Mouse (Mus musculus): ENCODE data around the gene Clec12a. TPM values are rescaled to one million over a fixed set of nuclear protein-coding genes. Genes with fewer than 3 reads are reported as not detected.
A peak's percentile ranks its signal among the peaks of the same experiment; 100 is the strongest.

Clec12a gene
- polyA plus RNA-seq, 1 experiment = not detected

DNA sequence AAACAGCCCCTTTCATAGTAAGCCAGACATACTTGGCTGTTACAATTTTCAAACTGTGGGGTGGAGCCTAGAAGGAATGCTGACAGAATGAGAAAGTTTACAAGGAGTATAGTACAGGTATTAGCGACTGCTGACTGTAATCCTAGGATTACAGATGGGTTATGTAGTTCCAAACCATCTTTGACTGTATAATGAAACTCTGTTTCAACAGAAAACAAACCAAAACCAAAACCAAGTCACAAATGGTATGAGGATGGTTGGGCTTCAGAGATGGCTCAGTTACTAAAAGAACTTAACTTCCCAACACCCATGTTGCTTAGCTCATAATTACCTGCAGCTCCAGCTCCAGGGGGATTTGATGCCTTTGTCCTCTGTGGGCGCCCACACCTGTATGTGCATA, 26.0 kb upstream of the Clec12a start:
- TF ChIP-seq CEBPB (IDR thresholded peaks at IDR 0.05; ENCODE audit: insufficient read depth, poor library complexity, severe bottlenecking) (no peak), POLR2AphosphoS2 (IDR thresholded peaks at IDR 0.05; ENCODE audit: insufficient read length, low read depth) (no peak), TCF12 (IDR thresholded peaks at IDR 0.05; ENCODE audit: insufficient read depth, poor library complexity, severe bottlenecking) (no peak), REST (IDR thresholded peaks at IDR 0.05; ENCODE audit: insufficient read depth, insufficient read length) (no peak), USF1 (IDR thresholded peaks at IDR 0.05; ENCODE audit: low read depth) (no peak), SRF (IDR thresholded peaks at IDR 0.05; ENCODE audit: control insufficient read depth, insufficient read length, low read depth) (no peak), POLR2A (IDR thresholded peaks at IDR 0.05; ENCODE audit: insufficient read length, low read depth) (no peak), E2F4 (IDR thresholded peaks at IDR 0.05; ENCODE audit: insufficient read depth) (no peak), TCF3 (IDR thresholded peaks at IDR 0.05; ENCODE audit: insufficient read length, low read depth) (no peak), MYOG (IDR thresholded peaks at IDR 0.05; ENCODE audit: control insufficient read depth in 1 of 3, insufficient read depth in 1 of 3, insufficient read length in 2 of 3, low read depth in 2 of 3) (no peak), MAX (IDR thresholded peaks at IDR 0.05; ENCODE audit: low read depth) (no peak), MYOD1 (IDR thresholded peaks at IDR 0.05; ENCODE audit: control insufficient read depth in 1 of 3, insufficient read length in 2 of 3, low read depth in 2 of 3) (no peak)
- Histone ChIP-seq H3K79me2 (ENCODE audit: control insufficient read depth, insufficient read depth) (no peaks in the 10 kb centered on the region), H3K4me2 (ENCODE audit: low read depth) (no peak overlapping the region), H3K4me3 (no peak overlapping the region), H3ac (ENCODE audit: control insufficient read depth, insufficient read length) (no peak overlapping the region), H3K36me3 (ENCODE audit: control insufficient read depth, insufficient read depth) (no peaks in the 10 kb centered on the region), H3K27me3 (ENCODE audit: control insufficient read depth, insufficient read depth, insufficient read length) (no peaks in the 10 kb centered on the region)

DNA sequence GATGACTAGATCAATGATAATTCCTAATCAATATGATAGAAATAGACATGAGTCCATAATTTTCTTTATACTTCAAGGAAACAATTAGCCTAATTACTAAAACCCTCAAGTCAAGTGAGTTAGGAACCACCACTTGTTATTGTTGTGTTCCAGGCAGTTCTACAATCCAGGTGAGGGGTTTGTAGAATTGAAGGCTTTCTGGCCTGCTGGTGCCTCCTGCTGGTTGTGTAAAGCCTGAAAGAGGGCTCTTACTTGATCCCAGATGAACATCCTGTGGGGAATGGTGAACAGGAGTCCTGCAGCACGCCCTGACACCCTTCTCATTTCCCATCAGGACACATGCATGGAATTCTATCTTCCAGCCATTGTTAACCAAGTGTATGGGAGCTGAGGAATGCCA, 24.1 kb upstream of the Clec12a start:
- H3K27me3 ChIP-seq (ENCODE audit: control insufficient read depth, insufficient read depth, insufficient read length) = no peaks in the 10 kb centered on the region
- no peak overlapping the region for H3K4me2 ChIP-seq (ENCODE audit: low read depth)
- H3K4me3 ChIP-seq = no peak overlapping the region
- no peak overlapping the region for H3ac ChIP-seq (ENCODE audit: control insufficient read depth, insufficient read length)
- no peak for TF ChIP-seq TCF3 (IDR thresholded peaks at IDR 0.05; ENCODE audit: insufficient read length, low read depth)
- TF ChIP-seq MYOG (IDR thresholded peaks at IDR 0.05; ENCODE audit: control insufficient read depth in 1 of 3, insufficient read depth in 1 of 3, insufficient read length in 2 of 3, low read depth in 2 of 3) = no peak
- TF ChIP-seq MAX (IDR thresholded peaks at IDR 0.05; ENCODE audit: low read depth) = no peak
- no peak for TF ChIP-seq POLR2A (IDR thresholded peaks at IDR 0.05; ENCODE audit: insufficient read length, low read depth)
- no peak for TF ChIP-seq E2F4 (IDR thresholded peaks at IDR 0.05; ENCODE audit: insufficient read depth)
- no peak for TF ChIP-seq MYOD1 (IDR thresholded peaks at IDR 0.05; ENCODE audit: control insufficient read depth in 1 of 3, insufficient read length in 2 of 3, low read depth in 2 of 3)
- no peak for TF ChIP-seq SRF (IDR thresholded peaks at IDR 0.05; ENCODE audit: control insufficient read depth, insufficient read length, low read depth)
- TF ChIP-seq TCF12 (IDR thresholded peaks at IDR 0.05; ENCODE audit: insufficient read depth, poor library complexity, severe bottlenecking) = no peak
- no peak for TF ChIP-seq CEBPB (IDR thresholded peaks at IDR 0.05; ENCODE audit: insufficient read depth, poor library complexity, severe bottlenecking)
- no peak for TF ChIP-seq USF1 (IDR thresholded peaks at IDR 0.05; ENCODE audit: low read depth)
- no peaks in the 10 kb centered on the region for H3K79me2 ChIP-seq (ENCODE audit: control insufficient read depth, insufficient read depth)
- no peaks in the 10 kb centered on the region for H3K36me3 ChIP-seq (ENCODE audit: control insufficient read depth, insufficient read depth)

DNA sequence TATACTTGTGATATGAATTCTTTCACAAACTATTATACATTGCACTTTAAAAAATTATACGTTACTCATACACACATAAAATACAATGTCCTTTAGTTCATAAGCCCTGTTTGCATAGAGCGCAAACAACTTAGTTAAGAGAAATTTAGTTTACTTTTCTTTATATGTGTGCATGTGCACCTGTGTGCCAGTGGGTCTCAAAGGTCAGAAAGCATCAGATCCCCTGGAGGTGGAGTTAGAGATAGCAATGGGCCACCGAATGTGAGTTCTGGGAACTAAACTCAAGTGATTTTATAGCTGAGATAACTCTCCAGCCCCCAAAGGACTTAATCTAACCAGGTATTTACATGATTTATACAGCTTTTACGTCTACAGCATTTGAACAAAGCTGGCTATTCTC, 23.2 kb upstream of the Clec12a start:
- Histone ChIP-seq H3K36me3 (ENCODE audit: control insufficient read depth, insufficient read depth) (no peaks in the 10 kb centered on the region), H3K27me3 (ENCODE audit: control insufficient read depth, insufficient read depth, insufficient read length) (no peaks in the 10 kb centered on the region), H3K4me3 (no peak overlapping the region), H3ac (ENCODE audit: control insufficient read depth, insufficient read length) (no peak overlapping the region), H3K79me2 (ENCODE audit: control insufficient read depth, insufficient read depth) (no peaks in the 10 kb centered on the region), H3K4me2 (ENCODE audit: low read depth) (no peak overlapping the region)
- no peak for TF ChIP-seq CEBPB (IDR thresholded peaks at IDR 0.05; ENCODE audit: insufficient read depth, poor library complexity, severe bottlenecking)
- TF ChIP-seq SRF (IDR thresholded peaks at IDR 0.05; ENCODE audit: control insufficient read depth, insufficient read length, low read depth) = no peak
- no peak for TF ChIP-seq POLR2A (IDR thresholded peaks at IDR 0.05; ENCODE audit: insufficient read length, low read depth)
- no peak for TF ChIP-seq REST (IDR thresholded peaks at IDR 0.05; ENCODE audit: insufficient read depth, insufficient read length)

DNA sequence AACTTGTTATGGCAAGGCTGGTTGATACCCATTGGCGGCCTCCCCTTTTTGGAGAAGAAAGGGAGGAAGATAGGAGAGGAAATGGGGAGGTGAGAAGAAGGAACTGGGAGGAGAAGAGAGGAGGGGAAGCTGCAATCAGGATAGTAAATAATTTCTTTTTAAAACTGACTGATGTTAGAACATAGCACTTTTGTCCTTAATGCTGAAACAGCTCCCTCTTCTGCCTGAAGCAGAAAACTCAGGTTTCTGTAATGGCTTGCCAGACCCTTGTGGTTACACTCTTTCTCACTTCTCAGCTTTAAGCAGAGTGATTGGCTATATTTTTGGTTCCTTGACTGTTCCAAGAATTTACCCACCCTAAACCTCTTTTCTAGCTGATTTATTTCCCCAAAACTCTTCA, 16.5 kb upstream of the Clec12a start:
- no peaks in the 10 kb centered on the region for H3K79me2 ChIP-seq (ENCODE audit: control insufficient read depth, insufficient read depth)
- no peak for TF ChIP-seq MAX (IDR thresholded peaks at IDR 0.05; ENCODE audit: low read depth)
- no peak for TF ChIP-seq REST (IDR thresholded peaks at IDR 0.05; ENCODE audit: insufficient read depth, insufficient read length)
- TF ChIP-seq TCF12 (IDR thresholded peaks at IDR 0.05; ENCODE audit: insufficient read depth, poor library complexity, severe bottlenecking) = no peak
- TF ChIP-seq USF1 (IDR thresholded peaks at IDR 0.05; ENCODE audit: low read depth) = no peak
- TF ChIP-seq MYOD1 (IDR thresholded peaks at IDR 0.05; ENCODE audit: control insufficient read depth in 1 of 3, insufficient read length in 2 of 3, low read depth in 2 of 3) = no peak
- no peak for TF ChIP-seq CEBPB (IDR thresholded peaks at IDR 0.05; ENCODE audit: insufficient read depth, poor library complexity, severe bottlenecking)
- TF ChIP-seq MYOG (IDR thresholded peaks at IDR 0.05; ENCODE audit: control insufficient read depth in 1 of 3, insufficient read depth in 1 of 3, insufficient read length in 2 of 3, low read depth in 2 of 3) = no peak
- no peak for TF ChIP-seq POLR2AphosphoS2 (IDR thresholded peaks at IDR 0.05; ENCODE audit: insufficient read length, low read depth)
- no peak for TF ChIP-seq SRF (IDR thresholded peaks at IDR 0.05; ENCODE audit: control insufficient read depth, insufficient read length, low read depth)
- no peak for TF ChIP-seq E2F4 (IDR thresholded peaks at IDR 0.05; ENCODE audit: insufficient read depth)
- TF ChIP-seq TCF3 (IDR thresholded peaks at IDR 0.05; ENCODE audit: insufficient read length, low read depth) = no peak
- no peak for TF ChIP-seq POLR2A (IDR thresholded peaks at IDR 0.05; ENCODE audit: insufficient read length, low read depth)
- H3K36me3 ChIP-seq (ENCODE audit: control insufficient read depth, insufficient read depth) = no peaks in the 10 kb centered on the region
- H3K27me3 ChIP-seq (ENCODE audit: control insufficient read depth, insufficient read depth, insufficient read length) = no peaks in the 10 kb centered on the region
- no peak overlapping the region for H3K4me3 ChIP-seq
- H3K4me2 ChIP-seq (ENCODE audit: low read depth) = peak overlapping the region; percentile 51
- no peak overlapping the region for H3ac ChIP-seq (ENCODE audit: control insufficient read depth, insufficient read length)

GRCm38 (mm10) chr6:129326568-129327150, 15.8 kb upstream of the Clec12a start:
- Histone ChIP-seq H3K4me2 (ENCODE audit: low read depth) (peak overlapping the region; percentile 51), H3ac (ENCODE audit: control insufficient read depth, insufficient read length) (no peak overlapping the region), H3K36me3 (ENCODE audit: control insufficient read depth, insufficient read depth) (no peaks in the 10 kb centered on the region), H3K79me2 (ENCODE audit: control insufficient read depth, insufficient read depth) (no peaks in the 10 kb centered on the region), H3K27me3 (ENCODE audit: control insufficient read depth, insufficient read depth, insufficient read length) (no peaks in the 10 kb centered on the region), H3K4me3 (no peak overlapping the region)
- TF ChIP-seq MYOD1 (IDR thresholded peaks at IDR 0.05; ENCODE audit: control insufficient read depth in 1 of 3, insufficient read length in 2 of 3, low read depth in 2 of 3) = no peak
- peak; percentile 21; the same call in 1 of the 2 replicates for TF ChIP-seq CEBPB (IDR thresholded peaks at IDR 0.05; ENCODE audit: insufficient read depth, poor library complexity, severe bottlenecking)

All from myocyte (in vitro differentiated cells).